Mouse (Mus musculus) CH12.LX (cell line): ENCODE results near the gene Nrxn3. TPM values are rescaled to one million over a fixed set of nuclear protein-coding genes. Genes with fewer than 3 reads are reported as not detected.

ENCODE experiments used
- DNase-seq: peaks from one replicate; pipeline ENCODE4 v3.0.0-alpha.2; 2013; ENCODE audit errors: extremely low read depth
- H3K27ac ChIP-seq: 2 replicates; pipeline ENCODE4 v1.5.1; 2012; ENCODE audit warnings: low read depth, mild to moderate bottlenecking, control low read depth, moderate library complexity; ENCODE audit not compliant: insufficient read depth
- H3K27me3 ChIP-seq: replicated peaks from 2 replicates; pipeline ENCODE3; 2012; ENCODE audit warnings: inconsistent platforms
- H3K36me3 ChIP-seq, 2 experiments: replicated peaks in 1 of 2; 2 replicates each; pipeline versions ENCODE3 to v1.6.1; 2012; ENCODE audit warnings: inconsistent platforms in 1 of 2, low read length in 1 of 2, mild to moderate bottlenecking in 1 of 2, mixed read lengths in 1 of 2, moderate library complexity in 1 of 2; ENCODE audit not compliant: control insufficient read depth in 1 of 2, insufficient read depth in 1 of 2
- H3K4me1 ChIP-seq, 2 experiments: 2 replicates each; pipeline ENCODE4 v1.6.1; 2012; ENCODE audit warnings: inconsistent platforms in 1 of 2, moderate library complexity in 1 of 2; ENCODE audit not compliant: insufficient read depth in 2 of 2, control insufficient read depth in 1 of 2
- H3K4me2 ChIP-seq: 2 replicates; pipeline ENCODE4 v1.6.1; 2012; ENCODE audit warnings: low read depth, mild to moderate bottlenecking, control low read depth; ENCODE audit not compliant: poor library complexity, insufficient read depth, severe bottlenecking
- H3K4me3 ChIP-seq, 3 experiments: fragments of 150-350 bp in 1 of 3; sonication (generic) in 1 of 3; replicated peaks in 1 of 3; 2 replicates each; pipeline versions ENCODE3 to v1.5.1; 2011 to 2012; ENCODE audit warnings: low read depth in 2 of 3, low read length in 2 of 3, mild to moderate bottlenecking in 2 of 3, moderate library complexity in 2 of 3, control low read depth in 1 of 3, improper control_type of control experiment in 1 of 3, inconsistent platforms in 1 of 3, mixed read lengths in 1 of 3; ENCODE audit not compliant: poor library complexity in 1 of 3
- H3K79me2 ChIP-seq: replicated peaks from 2 replicates; pipeline ENCODE4 v1.6.1; 2012; ENCODE audit warnings: mild to moderate bottlenecking, moderate library complexity; ENCODE audit not compliant: control insufficient read depth, poor library complexity, insufficient read depth, severe bottlenecking; ENCODE audit errors: extremely low read depth
- H3K9ac ChIP-seq: 2 replicates; pipeline ENCODE4 v1.6.1; 2012; ENCODE audit warnings: low read depth, mild to moderate bottlenecking, control low read depth, moderate library complexity; ENCODE audit not compliant: insufficient read depth
- H3K9me3 ChIP-seq: replicated peaks from 2 replicates; pipeline ENCODE3; 2012; ENCODE audit warnings: low read length, inconsistent platforms, mixed read lengths
- BHLHE40 ChIP-seq: IDR thresholded peaks from 2 replicates; pipeline ENCODE4 v1.6.1; 2011; ENCODE audit warnings: mild to moderate bottlenecking, low read depth, low read length, improper control_type of control experiment
- CHD2 ChIP-seq: IDR thresholded peaks from 2 replicates; pipeline ENCODE4 v1.6.1; 2011; ENCODE audit warnings: low read length, improper control_type of control experiment
- CTCF ChIP-seq, 2 experiments: IDR thresholded peaks in 1 of 2; conservative IDR thresholded peaks in 1 of 2; 2 replicates each; pipeline ENCODE4 v1.5.1; 2011 to 2012; ENCODE audit warnings: low read depth in 2 of 2, low read length in 2 of 2, improper control_type of control experiment in 1 of 2, inconsistent platforms in 1 of 2, mild to moderate bottlenecking in 1 of 2, moderate library complexity in 1 of 2
- ELF1 ChIP-seq: IDR thresholded peaks from 2 replicates; pipeline ENCODE4 v1.6.1; 2014; ENCODE audit warnings: low read depth, mild to moderate bottlenecking, inconsistent platforms, low read length, improper control_type of control experiment
- EP300 ChIP-seq: IDR thresholded peaks from 2 replicates; pipeline ENCODE4 v1.6.1; 2011; ENCODE audit warnings: low read length, improper control_type of control experiment
- JUN ChIP-seq: IDR thresholded peaks from 2 replicates; pipeline ENCODE4 v1.6.1; 2011; ENCODE audit warnings: low read depth, mild to moderate bottlenecking, low read length, improper control_type of control experiment, moderate library complexity; ENCODE audit not compliant: insufficient read depth
- JUND ChIP-seq: conservative IDR thresholded peaks from 2 replicates; pipeline ENCODE4 v1.6.1; 2011; ENCODE audit warnings: low read depth, low read length, improper control_type of control experiment
- KAT2A ChIP-seq: IDR thresholded peaks from 2 replicates; pipeline ENCODE4 v1.6.1; 2012; ENCODE audit warnings: low read length, improper control_type of control experiment, inconsistent platforms; ENCODE audit not compliant: insufficient replicate concordance
- MAX ChIP-seq: IDR thresholded peaks from 2 replicates; pipeline ENCODE4 v1.6.1; 2011; ENCODE audit warnings: low read length, improper control_type of control experiment
- MEF2A ChIP-seq: IDR thresholded peaks from 2 replicates; pipeline ENCODE4 v1.6.1; 2014; ENCODE audit warnings: low read depth, mild to moderate bottlenecking, inconsistent platforms, low read length, improper control_type of control experiment, borderline replicate concordance
- MXI1 ChIP-seq: IDR thresholded peaks from 2 replicates; pipeline ENCODE4 v1.6.1; 2011; ENCODE audit warnings: mild to moderate bottlenecking, low read depth, low read length, improper control_type of control experiment
- MYC ChIP-seq: IDR thresholded peaks from 2 replicates; pipeline ENCODE4 v1.6.1; 2011; ENCODE audit warnings: low read depth, mild to moderate bottlenecking, improper control_type of control experiment, low read length
- NELFE ChIP-seq: IDR thresholded peaks from 2 replicates; pipeline ENCODE4 v1.6.1; 2011; ENCODE audit warnings: low read depth, low read length, improper control_type of control experiment
- NRF1 ChIP-seq: IDR thresholded peaks from 2 replicates; pipeline ENCODE4 v1.6.1; 2014; ENCODE audit warnings: low read depth, mild to moderate bottlenecking, inconsistent platforms, low read length, improper control_type of control experiment, moderate library complexity
- PAX5 ChIP-seq: IDR thresholded peaks from 2 replicates; pipeline ENCODE4 v1.6.1; 2012; ENCODE audit warnings: low read length, inconsistent platforms, mixed read lengths
- RAD21 ChIP-seq: IDR thresholded peaks from 2 replicates; pipeline ENCODE4 v1.6.1; 2011; ENCODE audit warnings: low read depth, mild to moderate bottlenecking, low read length, improper control_type of control experiment, moderate library complexity
- RCOR1 ChIP-seq: conservative IDR thresholded peaks from 2 replicates; pipeline ENCODE4 v1.6.1; 2012; ENCODE audit warnings: low read depth, mild to moderate bottlenecking, inconsistent platforms, low read length, improper control_type of control experiment
- SIN3A ChIP-seq: IDR thresholded peaks from 2 replicates; pipeline ENCODE4 v1.6.1; 2012; ENCODE audit warnings: low read length, improper control_type of control experiment, inconsistent platforms
- TCF12 ChIP-seq: IDR thresholded peaks from 2 replicates; pipeline ENCODE4 v1.6.1; 2014; ENCODE audit warnings: low read depth, mild to moderate bottlenecking, inconsistent platforms, low read length, improper control_type of control experiment
- USF2 ChIP-seq: conservative IDR thresholded peaks from 2 replicates; pipeline ENCODE4 v1.6.1; 2011; ENCODE audit warnings: low read depth, low read length, improper control_type of control experiment
- ZNF384 ChIP-seq: IDR thresholded peaks from 2 replicates; pipeline ENCODE4 v1.6.1; 2012; ENCODE audit warnings: low read depth, low read length, improper control_type of control experiment, inconsistent platforms
- dilution Hi-C: fragments of 300-500 bp; cut with MboI; formaldehyde crosslinking; loops from 2 replicates; pipeline ENCODE4 v1.14.3; 2020; ENCODE audit warnings: low sequenced_read_pairs; ENCODE audit not compliant: extremely low pct_unique_long_range_greater_than_20kb, extremely low pct_ligation_motif_present
- in situ Hi-C: fragments of 300-500 bp; cut with MboI; formaldehyde crosslinking; loops from 3 replicates; pipeline ENCODE4 v1.14.3; 2019; ENCODE audit warnings: low sequenced_read_pairs, low pct_ligation_motif_present, low pct_unique_long_range_greater_than_20kb, mixed read lengths
- polyA plus RNA-seq: library from polyadenylated mRNA; unstranded; fragments of >175 nt; gene quantifications from 2 replicates; pipeline ENCODE4 v1.2.1, GENCODE M21; 2012; ENCODE audit warnings: low read depth; ENCODE audit not compliant: insufficient read length
- total RNA-seq, 2 experiments: library from RNA; depleted of rRNA; stranded (reverse); fragments of 300-350 nt in 1 of 2; fragments of >200 nt in 1 of 2; gene quantifications; 2 replicates each; pipeline ENCODE4 v1.2.3; 2012 to 2014

Gene Nrxn3
- total and polyA plus RNA-seq, 3 experiments, result 0.04 to 0.17 (median 0.09) TPM

DNA sequence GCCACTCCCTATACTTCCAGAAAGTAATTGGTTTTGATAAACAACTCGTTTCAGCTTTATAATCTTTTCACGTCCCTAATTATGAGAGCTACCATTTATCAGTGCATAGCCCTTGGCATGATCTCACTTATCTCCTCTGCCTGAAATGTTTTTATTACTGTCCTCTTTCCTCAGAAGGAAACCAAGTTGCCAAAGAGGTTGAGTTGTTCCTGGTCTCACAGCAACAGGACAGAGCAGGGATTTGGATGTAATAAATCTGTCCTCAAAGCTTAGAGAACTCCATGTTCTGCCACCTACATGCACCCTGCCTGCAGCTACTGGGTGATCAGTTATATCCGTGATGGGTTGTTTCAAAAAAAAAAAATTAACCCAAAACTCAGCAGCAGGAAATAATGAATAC, 1113.6 kb downstream of the Nrxn3 start:
- TF ChIP-seq CHD2, result no peak
- no peak for TF ChIP-seq RAD21
- no peak for TF ChIP-seq TCF12
- TF ChIP-seq MXI1, result no peak
- no peak for TF ChIP-seq CTCF (conservative IDR thresholded peaks at IDR 0.05 in 1 of 2, IDR thresholded peaks at IDR 0.05 in 1 of 2; ENCODE audit: low read depth in 2 of 2, low read length in 2 of 2)
- no peak for TF ChIP-seq JUND
- TF ChIP-seq NRF1, result no peak
- no peak for TF ChIP-seq JUN
- no peak overlapping the region for H3K4me3 ChIP-seq
- H3K9me3 ChIP-seq, result no peaks in the 10 kb centered on the region
- H3K27ac ChIP-seq, result no peak overlapping the region
- H3K9ac ChIP-seq, result no peak overlapping the region
- dilution Hi-C loops, result no loop called here
- H3K36me3 ChIP-seq, result no peaks in the 10 kb centered on the region
- no peaks in the 10 kb centered on the region for H3K27me3 ChIP-seq
- in situ Hi-C loops, result no loop called here
- H3K4me2 ChIP-seq, result no peak overlapping the region
- H3K4me1 ChIP-seq, result peaks cover 0 to 27% of the 10 kb centered on the region in 2 experiments; a peak in 2 of 4 replicates
- no peak for DNase-seq
- no peaks in the 10 kb centered on the region for H3K79me2 ChIP-seq

- dilution Hi-C loops, result no loop called here
- no peak overlapping the region for H3K27ac ChIP-seq
- in situ Hi-C loops, result no loop called here
- no peak overlapping the region for H3K4me2 ChIP-seq
- H3K9me3 ChIP-seq, result no peaks in the 10 kb centered on the region
- DNase-seq, result peak; percentile 70
- peaks cover 0 to 33% of the 10 kb centered on the region in 2 experiments; a peak in 2 of 4 replicates for H3K4me1 ChIP-seq
- TF ChIP-seq MYC, result no peak
- TF ChIP-seq RAD21, result no peak
- no peak for TF ChIP-seq MAX
- no peak for TF ChIP-seq MEF2A
- no peak for TF ChIP-seq TCF12
- TF ChIP-seq ELF1, result no peak
- TF ChIP-seq JUN, result no peak
- TF ChIP-seq KAT2A, result no peak
- no peak for TF ChIP-seq NRF1
- TF ChIP-seq NELFE, result no peak
- TF ChIP-seq ZNF384, result no peak
- TF ChIP-seq RCOR1, result no peak
- TF ChIP-seq EP300, result no peak
- no peak for TF ChIP-seq SIN3A
- no peak for TF ChIP-seq USF2
- no peak for TF ChIP-seq BHLHE40
- no peak for TF ChIP-seq PAX5
- TF ChIP-seq JUND, result no peak
- H3K79me2 ChIP-seq, result no peaks in the 10 kb centered on the region
- H3K9ac ChIP-seq, result no peak overlapping the region
- H3K27me3 ChIP-seq, result no peaks in the 10 kb centered on the region
- H3K36me3 ChIP-seq, result no peaks in the 10 kb centered on the region
- H3K4me3 ChIP-seq, result no peak overlapping the region
These were observed 1120.2 kb downstream of the Nrxn3 start for GRCm38 (mm10) chr12:89842861-89843260.
